Mouse (Mus musculus) neutrophil, adult 83 days (primary cell): Measurements from ENCODE around the gene Timm9. TPM values are rescaled to one million over a fixed set of nuclear protein-coding genes. Genes with fewer than 3 reads are reported as not detected.

ENCODE experiments used
- total RNA-seq, 2 experiments: library from RNA; stranded (reverse); gene quantifications; one replicate each; pipeline ENCODE4 v1.2.4; 2023

The Timm9 gene
- 10 to 100 TPM in 1 of 2 experiments, 1 to 10 TPM in 1; 7.0 to 10.2 TPM for total RNA-seq

DNA sequence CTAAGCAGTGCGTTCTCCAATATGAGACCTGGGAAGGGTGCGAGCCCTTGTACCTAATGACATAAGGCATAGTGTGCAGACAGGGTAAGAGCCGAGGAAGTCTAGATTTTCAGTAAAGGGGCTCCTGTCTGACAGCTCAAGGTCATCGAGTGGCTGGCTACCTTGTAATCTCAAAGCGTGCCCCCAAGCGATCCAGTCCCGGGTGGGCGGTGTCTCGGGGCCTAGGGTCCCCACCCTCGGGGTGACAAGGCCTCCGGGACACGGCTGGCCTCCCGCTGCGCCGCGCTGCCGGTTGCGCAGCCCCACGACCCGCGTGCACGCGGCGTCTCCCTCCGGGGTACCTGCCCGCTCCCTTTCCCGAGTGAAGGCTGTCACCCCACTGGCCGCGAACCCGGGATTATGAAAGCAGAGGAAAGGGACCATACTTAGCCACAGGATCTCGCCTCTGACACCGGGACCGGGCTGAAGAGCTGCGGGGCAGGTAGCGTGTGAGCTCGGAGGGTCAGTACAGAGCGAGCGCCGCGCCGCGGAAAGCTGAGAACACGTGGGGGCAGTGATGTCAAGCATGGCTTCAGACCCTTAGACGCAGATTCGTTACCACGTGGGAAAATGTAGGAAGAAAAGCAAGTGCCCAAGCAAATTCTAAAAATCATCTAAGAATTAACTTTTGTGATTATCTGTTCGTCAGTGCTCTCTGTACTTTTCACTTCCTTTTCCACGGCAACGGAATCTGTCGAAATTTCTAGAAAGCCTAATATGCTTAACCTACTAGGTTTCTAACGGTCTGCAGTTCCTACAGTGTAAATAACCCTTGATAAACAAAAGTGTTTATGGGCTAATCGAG lies at the start of gene Timm9, which contains the start of gene 2700049A03Rik:
TSS of gene Timm9 (minus strand) at position 555 of the 844 bp plus-strand sequence.
TSS of gene 2700049A03Rik (plus strand) at position 719 of the 844 bp plus-strand sequence.

GRCm38 (mm10) chr12:71111331-71111730 lies 25.2 kb downstream of the Timm9 start, which contains the start of gene Tomm20l:
TSS of gene Tomm20l (plus strand) at chr12:71111428.

Other genes with a start within 250 kb of the Timm9 start
- 100 to 1,000 TPM; 101 to 108 TPM for gene Actr10, start 198.8 kb downstream of the Timm9 start, total RNA-seq
- gene Psma3, start 162.1 kb downstream of the Timm9 start, total RNA-seq = 100 to 1,000 TPM; 116 to 131 TPM
- gene Arid4a, start 120.7 kb downstream of the Timm9 start, total RNA-seq = 10 to 100 TPM; 58.6 to 64.7 TPM
- not detected for gene Tomm20l, start 25.3 kb downstream of the Timm9 start, total RNA-seq
- 1 to 10 TPM; 8.0 to 8.1 TPM for gene 2700049A03Rik, start 164 bp upstream of the Timm9 start, total RNA-seq
- gene Dact1, start 173.2 kb upstream of the Timm9 start, total RNA-seq = under 1 TPM; 0.18 to 0.26 TPM